ENCODE assay signal across 8 mouse cellular contexts in the genomic region with DNA sequence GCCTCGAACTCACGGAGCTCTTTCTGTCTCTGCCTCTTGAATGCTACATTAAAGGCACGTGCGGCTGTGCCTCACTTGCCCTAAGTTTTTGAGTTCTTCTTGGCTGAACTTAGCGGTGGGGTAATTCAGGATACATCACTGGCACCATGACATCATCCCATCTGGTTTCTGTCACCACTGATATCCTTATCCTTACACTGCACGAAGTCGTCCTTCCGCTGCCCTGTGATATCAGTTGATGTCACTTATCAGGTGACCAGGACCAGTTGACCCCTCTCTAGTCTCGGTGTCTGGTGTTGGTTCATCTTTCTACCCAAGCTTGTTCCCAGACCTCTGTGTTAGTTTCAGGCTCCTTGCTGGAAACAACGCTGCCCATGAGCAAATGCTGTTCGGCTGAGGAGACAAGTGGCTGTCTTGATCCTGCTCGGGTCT. TPM values are rescaled to one million over a fixed set of nuclear protein-coding genes. Genes with fewer than 3 reads are reported as not detected.
DNase-seq lines count a peak whose midpoint lies in the region; ATAC-seq and TF ChIP-seq lines count a peak whose summit lies in the region.

No protein-coding gene starts in this region.

- no peaks in the 10 kb centered on the region for H3K27me3 ChIP-seq in spleen, adult 2 months (ENCODE audit: control insufficient read depth, insufficient read depth, low read length)
- no peaks in the 10 kb centered on the region for H3K27me3 ChIP-seq in forebrain, embryonic 16.5 days (replicated peaks; ENCODE audit: control insufficient read depth, insufficient read depth, low read length)
- H3K27me3 ChIP-seq in small intestine, adult 2 months (ENCODE audit: control insufficient read depth, insufficient read depth, low read length): no peaks in the 10 kb centered on the region; the same call in 1 of the 2 replicates

- peak overlapping the region; percentile 90 for H3K4me2 ChIP-seq in forebrain, embryonic 16.5 days (ENCODE audit: low read length)

- no peak for TF ChIP-seq POLR2A in spleen, adult 2 months (IDR thresholded peaks at IDR 0.05; ENCODE audit: low read depth, low read length)
- no peak for TF ChIP-seq POLR2A in small intestine, adult 2 months (IDR thresholded peaks at IDR 0.05; ENCODE audit: low read depth, low read length)

- no peaks in the 10 kb centered on the region for H3K9me3 ChIP-seq in forebrain, embryonic 16.5 days (ENCODE audit: control insufficient read depth, low read length)

- TF ChIP-seq CTCF in spleen, adult 2 months (IDR thresholded peaks at IDR 0.05; ENCODE audit: extremely low read depth, insufficient read depth, insufficient read length, insufficient replicate concordance): no peak
- TF ChIP-seq CTCF in small intestine, adult 2 months (IDR thresholded peaks at IDR 0.05; ENCODE audit: extremely low read depth, insufficient read length, insufficient replicate concordance, low read depth, low read length): no peak

- peak overlapping the region; percentile 67 for H3K27ac ChIP-seq in spleen, adult 2 months (ENCODE audit: insufficient read depth, low read length)
- no peak overlapping the region for H3K27ac ChIP-seq in forebrain, embryonic 16.5 days (ENCODE audit: low read length)
- H3K27ac ChIP-seq in small intestine, adult 2 months (ENCODE audit: insufficient read depth, low read depth, low read length): peak overlapping the region; percentile 75

- no peak overlapping the region for H3K9ac ChIP-seq in forebrain, embryonic 16.5 days (replicated peaks; ENCODE audit: low read depth, low read length)

- H3K4me3 ChIP-seq in spleen, adult 2 months (ENCODE audit: extremely low read depth, insufficient read depth, insufficient read length): peak overlapping the region; percentile 36
- H3K4me3 ChIP-seq in forebrain, embryonic 16.5 days (replicated peaks; ENCODE audit: low read length): peak overlapping the region; percentile 60; the same call in 1 of the 2 replicates
- H3K4me3 ChIP-seq in small intestine, adult 2 months (ENCODE audit: low read depth, low read length): peak overlapping the region; percentile 83

- 61% methylated on average over 12 of the region's 12 CpGs for WGBS in spleen, adult 2 months
- WGBS in forebrain, embryonic 16.5 days: 42% methylated on average over 12 of the region's 12 CpGs
- WGBS in small intestine, adult 2 months: 40% methylated on average over 12 of the region's 12 CpGs

- no peaks in the 10 kb centered on the region for H3K36me3 ChIP-seq in spleen, adult 2 months (ENCODE audit: control insufficient read depth, insufficient read depth, low read length)
- H3K36me3 ChIP-seq in forebrain, embryonic 16.5 days (ENCODE audit: control insufficient read depth, insufficient read depth): no peaks in the 10 kb centered on the region
- H3K36me3 ChIP-seq in small intestine, adult 2 months (ENCODE audit: control insufficient read depth, insufficient read depth, low read length): 0 out of 2 replicates have a peak, but pooled peaks cover 2% of the 10 kb centered on the region

- DNase-seq in spleen, adult 2 months (ENCODE audit: low read depth in 1 of 2, low spot score in 2 of 2): no peak
- DNase-seq in spleen, postnatal 14 days (ENCODE audit: low spot score in 2 of 2): no peak
- DNase-seq in liver: peak; percentile 73
- no peak for DNase-seq in Muller cell, postnatal 12 days (ENCODE audit: inconsistent ontology term)
- DNase-seq in kidney, postnatal 36 days: no peak

- ATAC-seq in forebrain, embryonic 16.5 days: no peak
- ATAC-seq in monocyte, adult 5-6 weeks (replicated peaks; ENCODE audit: insufficient number of reproducible peaks, low FRiP score, low TSS enrichment, poor library complexity, severe bottlenecking): no peak

- peaks cover 5% of the 10 kb centered on the region for H3K4me1 ChIP-seq in spleen, adult 2 months (ENCODE audit: control insufficient read depth, insufficient read depth, insufficient read length)
- peaks cover 23% of the 10 kb centered on the region for H3K4me1 ChIP-seq in forebrain, embryonic 16.5 days (replicated peaks; ENCODE audit: control insufficient read depth, insufficient read depth, low read length)
- H3K4me1 ChIP-seq in small intestine, adult 2 months (ENCODE audit: control insufficient read depth, insufficient read depth, insufficient read length, low read length): peaks cover 7% of the 10 kb centered on the region; the same call in 1 of the 2 replicates

RNA-seq across cellular contexts. Expression of gene AW011738, which starts 0.6 kb away (rescaled TPM):
- 10.6 TPM in 2 replicates for polyA plus RNA-seq in spleen, adult 2 months (2012; rRNA removed)
- 3.3 and 4.0 TPM in 2 replicates for polyA plus RNA-seq in forebrain, embryonic 16.5 days (2015; fragmentation: Nextera tagmentation; extraction: Ambion mirVana)
- 1.6 and 1.8 TPM in 2 replicates for polyA plus RNA-seq in small intestine, adult 2 months (2012; rRNA removed)
- 2.6 to 12.3 TPM (median 3.3 TPM) in 3 replicates for total RNA-seq in monocyte, adult 5-6 weeks (2017)

RNA-seq across cellular contexts. Expression of gene Isg15, which starts 1.9 kb away (rescaled TPM):
- 25.2 and 32.2 TPM in 2 replicates for polyA plus RNA-seq in spleen, adult 2 months (2012; rRNA removed)
- 1.5 TPM in 2 replicates for polyA plus RNA-seq in forebrain, embryonic 16.5 days (2015; fragmentation: Nextera tagmentation; extraction: Ambion mirVana)
- 28.1 and 90.2 TPM in 2 replicates for polyA plus RNA-seq in small intestine, adult 2 months (2012; rRNA removed)
- total RNA-seq in monocyte, adult 5-6 weeks (2017): 1.9 to 9.6 TPM (median 2.4 TPM) in 3 replicates

RNA-seq across cellular contexts. Expression of gene Agrn, which starts 5.2 kb away (rescaled TPM):
- 21.2 and 23.8 TPM in 2 replicates for polyA plus RNA-seq in spleen, adult 2 months (2012; rRNA removed)
- polyA plus RNA-seq in forebrain, embryonic 16.5 days (2015; fragmentation: Nextera tagmentation; extraction: Ambion mirVana): 113 and 125 TPM in 2 replicates
- 53.6 and 101 TPM in 2 replicates for polyA plus RNA-seq in small intestine, adult 2 months (2012; rRNA removed)
- 1.4 to 8.4 TPM (median 2.7 TPM) in 3 replicates for total RNA-seq in monocyte, adult 5-6 weeks (2017)

RNA-seq across cellular contexts. Expression of gene Perm1, which starts 13.2 kb away (rescaled TPM):
- 0.87 and 1.0 TPM in 2 replicates for polyA plus RNA-seq in spleen, adult 2 months (2012; rRNA removed)
- 1.7 and 1.8 TPM in 2 replicates for polyA plus RNA-seq in forebrain, embryonic 16.5 days (2015; fragmentation: Nextera tagmentation; extraction: Ambion mirVana)
- 0.06 and 0.09 TPM in 2 replicates for polyA plus RNA-seq in small intestine, adult 2 months (2012; rRNA removed)
- 0.19 to 0.48 TPM in 2 of 3 replicates, not detected in the other for total RNA-seq in monocyte, adult 5-6 weeks (2017)

RNA-seq across cellular contexts. Expression of gene Plekhn1, which starts 32.2 kb away (rescaled TPM):
- 54.7 and 62.7 TPM in 2 replicates for polyA plus RNA-seq in spleen, adult 2 months (2012; rRNA removed)
- 27.6 and 31.9 TPM in 2 replicates for polyA plus RNA-seq in forebrain, embryonic 16.5 days (2015; fragmentation: Nextera tagmentation; extraction: Ambion mirVana)
- polyA plus RNA-seq in small intestine, adult 2 months (2012; rRNA removed): 30.3 and 46.9 TPM in 2 replicates
- total RNA-seq in monocyte, adult 5-6 weeks (2017): 4.3 to 17.1 TPM (median 16.9 TPM) in 3 replicates

Comparison
In these comparisons a context has a peak if more than half of its experiments do, and no peak if none do; other contexts are left out.
1. RNA of gene Isg15, which starts 1.9 kb away (polyA plus RNA-seq): 28.1 to 90.2 TPM in small intestine, adult 2 months and 25.2 to 32.2 TPM in spleen, adult 2 months; 1.5 TPM in forebrain, embryonic 16.5 days; every median in the first group is over 10 times any median in the second.
2. Peak in every context shown above with its lines, with median percentiles within 50 percentile points of each other: H3K4me3 ChIP-seq.